Mouse (Mus musculus) urinary bladder, postnatal 14 days (tissue): ENCODE data around the gene Rpl11.
"Not testable (repeated sequence)": the region's sequence is repeated elsewhere in the genome, so short reads cannot be mapped to it uniquely, and the experiment has no call there.

ENCODE experiments used
- DNase-seq: peaks from one replicate; pipeline ENCODE4 v3.0.0; 2021; ENCODE audit warnings: low spot score

Rpl11 gene

GRCm38 (mm10) chr4:136053247-136053596 lies at the start of gene Rpl11:
Gene Rpl11 (minus strand): TSS chr4:136053428.
- DNase-seq = peak; percentile 91

- DNase-seq = not testable (repeated sequence)
Observed at GRCm38 (mm10) chr4:136101753-136102152, 48.5 kb upstream of the Rpl11 start.

- DNase-seq = no peak
Observed at GRCm38 (mm10) chr4:136100396-136101070, 47.3 kb upstream of the Rpl11 start.

GRCm38 (mm10) chr4:136098446-136098845 lies 45.2 kb upstream of the Rpl11 start:
- no peak for DNase-seq

GRCm38 (mm10) chr4:136096446-136097113 lies 43.4 kb upstream of the Rpl11 start:
- DNase-seq = no peak

GRCm38 (mm10) chr4:136095490-136096105 lies 42.4 kb upstream of the Rpl11 start:
- no peak for DNase-seq

- DNase-seq = no peak
Observed at GRCm38 (mm10) chr4:136094519-136095219, 41.4 kb upstream of the Rpl11 start.

- DNase-seq = no peak
Observed at GRCm38 (mm10) chr4:136092498-136092897, 39.3 kb upstream of the Rpl11 start.

GRCm38 (mm10) chr4:136091346-136091745 lies 38.1 kb upstream of the Rpl11 start:
- no peak for DNase-seq

GRCm38 (mm10) chr4:136089748-136090583 lies 36.7 kb upstream of the Rpl11 start:
- DNase-seq = no peak

GRCm38 (mm10) chr4:136088971-136089747 lies 35.9 kb upstream of the Rpl11 start:
- no peak for DNase-seq

GRCm38 (mm10) chr4:136088364-136088763 lies 35.1 kb upstream of the Rpl11 start:
- no peak for DNase-seq

GRCm38 (mm10) chr4:136087261-136087660 lies 34.0 kb upstream of the Rpl11 start:
- no peak for DNase-seq

- no peak for DNase-seq
Observed at GRCm38 (mm10) chr4:136084840-136085239, 31.6 kb upstream of the Rpl11 start.

GRCm38 (mm10) chr4:136083269-136084105 lies 30.3 kb upstream of the Rpl11 start:
- no peak for DNase-seq

- peak; percentile 41 for DNase-seq
Observed at GRCm38 (mm10) chr4:136081729-136082128, 28.5 kb upstream of the Rpl11 start.

GRCm38 (mm10) chr4:136078649-136079048 lies 25.4 kb upstream of the Rpl11 start:
- DNase-seq = no peak

GRCm38 (mm10) chr4:136076776-136077538 lies 23.7 kb upstream of the Rpl11 start:
- no peak for DNase-seq

GRCm38 (mm10) chr4:136071178-136071714 lies 18.0 kb upstream of the Rpl11 start:
- peak; percentile 80 for DNase-seq
